Mouse (Mus musculus) lung, postnatal 10 days (tissue): ENCODE measurements around the gene Scp2.
"Not testable (repeated sequence)": the region's sequence is repeated elsewhere in the genome, so short reads cannot be mapped to it uniquely, and the experiment has no call there.

Source experiments
- DNase-seq: peaks from one replicate; pipeline ENCODE4 v3.0.0; 2021

The Scp2 gene

GRCm38 (mm10) chr4:108144880-108145279 is at the start of gene Scp2:
Gene Scp2 (minus strand): TSS chr4:108144998.
- DNase-seq, result no peak

GRCm38 (mm10) chr4:108192821-108193323 is 48.1 kb upstream of the Scp2 start:
- DNase-seq, result no peak

GRCm38 (mm10) chr4:108182278-108182677 is 37.5 kb upstream of the Scp2 start:
- no peak for DNase-seq

- no peak for DNase-seq
These were observed 23.3 kb upstream of the Scp2 start for GRCm38 (mm10) chr4:108168056-108168455.

- no peak for DNase-seq
These were observed 22.1 kb upstream of the Scp2 start for GRCm38 (mm10) chr4:108166874-108167273.

GRCm38 (mm10) chr4:108165152-108165895 is 20.5 kb upstream of the Scp2 start, which contains the start of gene Echdc2:
Gene Echdc2 (plus strand): TSS chr4:108165437.
- DNase-seq, result peak; percentile 46

GRCm38 (mm10) chr4:108163291-108163690 is 18.5 kb upstream of the Scp2 start:
- no peak for DNase-seq

GRCm38 (mm10) chr4:108161936-108162335 is 17.1 kb upstream of the Scp2 start:
- DNase-seq, result no peak

- not testable (repeated sequence) for DNase-seq
These were observed 10.3 kb upstream of the Scp2 start for GRCm38 (mm10) chr4:108155141-108155540.

GRCm38 (mm10) chr4:108145554-108145953 is 756 bp upstream of the Scp2 start:
- DNase-seq, result not testable (repeated sequence)

- DNase-seq, result no peak
These were observed 1.0 kb downstream of the Scp2 start for GRCm38 (mm10) chr4:108143778-108144177.

- not testable (repeated sequence) for DNase-seq
These were observed 1.6 kb downstream of the Scp2 start for GRCm38 (mm10) chr4:108143178-108143577.

- no peak for DNase-seq
These were observed 7.9 kb downstream of the Scp2 start for GRCm38 (mm10) chr4:108136938-108137337.

GRCm38 (mm10) chr4:108130452-108130851 is 14.3 kb downstream of the Scp2 start:
- DNase-seq, result no peak

- no peak for DNase-seq
These were observed 16.5 kb downstream of the Scp2 start for GRCm38 (mm10) chr4:108128339-108128738.

GRCm38 (mm10) chr4:108127516-108127915 is 17.3 kb downstream of the Scp2 start:
- DNase-seq, result no peak

GRCm38 (mm10) chr4:108126260-108126659 is 18.5 kb downstream of the Scp2 start:
- DNase-seq, result no peak

GRCm38 (mm10) chr4:108124104-108124503 is 20.7 kb downstream of the Scp2 start:
- no peak for DNase-seq

- peak; percentile 97 for DNase-seq
These were observed 26.6 kb downstream of the Scp2 start for GRCm38 (mm10) chr4:108117924-108118876.

- DNase-seq, result peak; percentile 7
These were observed 27.3 kb downstream of the Scp2 start for GRCm38 (mm10) chr4:108117488-108117887.

GRCm38 (mm10) chr4:108116466-108116865 is 28.3 kb downstream of the Scp2 start:
- DNase-seq, result no peak

- no peak for DNase-seq
These were observed 34.1 kb downstream of the Scp2 start for GRCm38 (mm10) chr4:108110706-108111105.

- no peak for DNase-seq
These were observed 35.1 kb downstream of the Scp2 start for GRCm38 (mm10) chr4:108109728-108110127.
